ENCODE assay signal across 8 mouse cellular contexts in the genomic region with DNA sequence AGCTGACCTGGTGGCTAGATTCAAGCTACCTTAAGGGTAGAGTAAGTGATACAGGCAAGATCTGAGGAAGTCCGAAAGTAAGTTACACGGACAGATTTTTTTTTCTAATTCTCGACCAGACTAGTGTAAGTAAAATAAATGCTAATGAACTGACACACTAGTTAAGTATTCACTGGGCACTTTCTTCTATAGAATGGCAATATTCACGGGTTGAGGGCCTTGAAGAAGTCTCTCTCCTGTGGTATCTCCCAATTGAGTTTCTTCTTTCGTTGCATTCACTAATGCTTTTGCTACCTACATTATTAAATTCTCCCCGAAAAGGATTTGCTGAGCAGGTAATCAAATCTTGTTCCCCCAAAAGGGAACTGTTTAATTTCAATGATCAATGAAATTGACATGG. TPM values are rescaled to one million over a fixed set of nuclear protein-coding genes. Genes with fewer than 3 reads are reported as not detected.
DNase-seq lines count a peak whose midpoint lies in the region; ATAC-seq and TF ChIP-seq lines count a peak whose summit lies in the region.

No protein-coding gene starts in this region.

- peaks cover 30% of the 10 kb centered on the region for H3K4me1 ChIP-seq in heart, embryonic 15.5 days (replicated peaks)
- H3K4me1 ChIP-seq in MEL (ENCODE audit: control insufficient read depth in 1 of 2, insufficient read depth in 2 of 2, low read length in 2 of 2), result 0 out of 4 replicates have a peak, but pooled peaks cover 2 to 4% of the 10 kb centered on the region in 2 experiments
- 0 out of 2 replicates have a peak, but pooled peaks cover 11% of the 10 kb centered on the region for H3K4me1 ChIP-seq in forebrain, postnatal 0 days (ENCODE audit: insufficient read depth)
- peaks cover 31% of the 10 kb centered on the region for H3K4me1 ChIP-seq in midbrain, embryonic 10.5 days

- H3K27me3 ChIP-seq in heart, embryonic 15.5 days, result no peaks in the 10 kb centered on the region
- H3K27me3 ChIP-seq in MEL (ENCODE audit: control insufficient read depth in 1 of 2, insufficient read depth in 2 of 2, low read length in 2 of 2), result no peaks in the 10 kb centered on the region
- no peaks in the 10 kb centered on the region for H3K27me3 ChIP-seq in forebrain, postnatal 0 days (ENCODE audit: insufficient read depth, low read length)
- no peaks in the 10 kb centered on the region; the same call in 1 of the 2 replicates for H3K27me3 ChIP-seq in midbrain, embryonic 10.5 days (ENCODE audit: low read depth, poor library complexity, severe bottlenecking)

- peak overlapping the region; percentile 90 for H3K4me3 ChIP-seq in heart, embryonic 15.5 days
- peak overlapping the region; percentile 65 to 75 for H3K4me3 ChIP-seq in MEL (ENCODE audit: control insufficient read depth in 1 of 2, insufficient read depth in 1 of 2, low read depth in 2 of 2, low read length in 2 of 2)
- peak overlapping the region; percentile 96 for H3K4me3 ChIP-seq in forebrain, postnatal 0 days (ENCODE audit: low read depth, low read length)
- H3K4me3 ChIP-seq in midbrain, embryonic 10.5 days, result peak overlapping the region; percentile 86

- WGBS in heart, embryonic 15.5 days, result 18% methylated on average over 6 of the region's 6 CpGs
- 17% methylated on average over 6 of the region's 6 CpGs for WGBS in forebrain, postnatal 0 days
- WGBS in midbrain, embryonic 10.5 days, result 32% methylated on average over 6 of the region's 6 CpGs

- no peak for ATAC-seq in heart, embryonic 15.5 days (replicated peaks; ENCODE audit: insufficient number of reproducible peaks, insufficient read depth, low FRiP score, low read depth)
- no peak for ATAC-seq in forebrain, postnatal 0 days

- H3K36me3 ChIP-seq in heart, embryonic 15.5 days, result no peaks in the 10 kb centered on the region
- peaks cover 0 to 8% of the 10 kb centered on the region in 2 experiments; a peak in 2 of 4 replicates for H3K36me3 ChIP-seq in MEL (ENCODE audit: control insufficient read depth in 1 of 2, insufficient read depth in 2 of 2, low read length in 2 of 2)
- H3K36me3 ChIP-seq in forebrain, postnatal 0 days (ENCODE audit: insufficient read depth), result no peaks in the 10 kb centered on the region
- no peaks in the 10 kb centered on the region for H3K36me3 ChIP-seq in midbrain, embryonic 10.5 days

- H3K9me3 ChIP-seq in heart, embryonic 15.5 days (replicated peaks), result no peaks in the 10 kb centered on the region
- no peaks in the 10 kb centered on the region for H3K9me3 ChIP-seq in MEL (replicated peaks; ENCODE audit: insufficient read depth, low read length)
- no peaks in the 10 kb centered on the region for H3K9me3 ChIP-seq in forebrain, postnatal 0 days (ENCODE audit: low read length)
- H3K9me3 ChIP-seq in midbrain, embryonic 10.5 days (replicated peaks), result no peaks in the 10 kb centered on the region

- DNase-seq in heart, adult 18-20 months, result no peak
- peak; percentile 38 for DNase-seq in MEL (ENCODE audit: low read depth, low spot score)
- no peak for DNase-seq in forebrain, postnatal 0 days
- DNase-seq in midbrain, embryonic 10.5 days (ENCODE audit: low spot score), result no peak
- DNase-seq in thymus, postnatal 25 days, result no peak
- no peak for DNase-seq in layer of hippocampus, postnatal 25 days (ENCODE audit: extremely low spot score in 1 of 2, low spot score in 1 of 2)
- no peak for DNase-seq in Muller cell, postnatal 12 days (ENCODE audit: inconsistent ontology term)

- peak overlapping the region; percentile 64 for H3K4me2 ChIP-seq in heart, embryonic 15.5 days
- H3K4me2 ChIP-seq in forebrain, postnatal 0 days (ENCODE audit: low read depth), result peak overlapping the region; percentile 64

- TF ChIP-seq CTCF in MEL (IDR thresholded peaks at IDR 0.05 in 2 of 3, conservative IDR thresholded peaks at IDR 0.05 in 1 of 3; ENCODE audit: control insufficient read depth in 1 of 3, insufficient read depth in 1 of 3, low read depth in 2 of 3, low read length in 3 of 3, poor library complexity in 1 of 3, severe bottlenecking in 1 of 3), result no peak
- TF ChIP-seq CTCF in forebrain, postnatal 0 days (IDR thresholded peaks at IDR 0.05; ENCODE audit: low read depth), result no peak

- peak overlapping the region; percentile 93 for H3K9ac ChIP-seq in heart, embryonic 15.5 days
- peak overlapping the region; percentile 80 for H3K9ac ChIP-seq in MEL (ENCODE audit: control insufficient read depth, low read depth, low read length, poor library complexity, severe bottlenecking)
- H3K9ac ChIP-seq in forebrain, postnatal 0 days, result peak overlapping the region; percentile 82

- no peak for TF ChIP-seq POLR2A in MEL (IDR thresholded peaks at IDR 0.05; ENCODE audit: control insufficient read depth in 1 of 2, insufficient read depth in 1 of 2, low read depth in 1 of 2, low read length in 2 of 2, poor library complexity in 1 of 2)

- no peak for TF ChIP-seq RAD21 in MEL (IDR thresholded peaks at IDR 0.05; ENCODE audit: low read depth, low read length)

- H3K27ac ChIP-seq in heart, embryonic 15.5 days, result peak overlapping the region; percentile 93
- H3K27ac ChIP-seq in MEL (ENCODE audit: control insufficient read depth, low read depth, low read length), result no peak overlapping the region
- H3K27ac ChIP-seq in forebrain, postnatal 0 days (ENCODE audit: low read depth, low read length), result 0 out of 2 replicates have a peak overlapping the region, but pooled peaks have one; percentile 83
- H3K27ac ChIP-seq in midbrain, embryonic 10.5 days (replicated peaks), result peak overlapping the region; percentile 93

- peaks cover 1% of the 10 kb centered on the region; the same call in 1 of the 2 replicates for H3K79me2 ChIP-seq in MEL (ENCODE audit: control insufficient read depth, insufficient read depth, low read length, poor library complexity)

- TF ChIP-seq EP300 in MEL (IDR thresholded peaks at IDR 0.05; ENCODE audit: low read depth in 1 of 2, low read length in 2 of 2), result no peak

TF ChIP-seq in MEL, 35 proteins besides CTCF, POLR2A, EP300 and RAD21:
- no peak for TF ChIP-seq MAZ (IDR thresholded peaks at IDR 0.05; ENCODE audit: low read depth, low read length)
- no peak for TF ChIP-seq TAL1 (IDR thresholded peaks at IDR 0.05; ENCODE audit: low read length)
- TF ChIP-seq MYB (IDR thresholded peaks at IDR 0.05; ENCODE audit: low read depth, low read length), result no peak
- TF ChIP-seq NELFE (IDR thresholded peaks at IDR 0.05; ENCODE audit: low read depth, low read length), result no peak
- no peak for TF ChIP-seq NRF1 (IDR thresholded peaks at IDR 0.05; ENCODE audit: insufficient read depth, low read depth, low read length, poor library complexity, severe bottlenecking)
- TF ChIP-seq ETS1 (IDR thresholded peaks at IDR 0.05; ENCODE audit: low read depth, low read length), result no peak
- no peak for TF ChIP-seq UBTF (IDR thresholded peaks at IDR 0.05; ENCODE audit: borderline replicate concordance, insufficient read depth, low read depth, low read length)
- TF ChIP-seq SIN3A (IDR thresholded peaks at IDR 0.05; ENCODE audit: low read length), result no peak; the same call in 1 of the 2 replicates
- TF ChIP-seq ZMIZ1 (IDR thresholded peaks at IDR 0.05; ENCODE audit: low read depth, low read length), result 0 out of 2 replicates have a peak, but pooled peaks have one; percentile 36
- TF ChIP-seq USF1 (IDR thresholded peaks at IDR 0.05; ENCODE audit: low read depth, low read length), result no peak
- TF ChIP-seq KAT2A (conservative IDR thresholded peaks at IDR 0.05; ENCODE audit: low read depth, low read length), result no peak
- peak; percentile 67; the same call in 1 of the 2 replicates for TF ChIP-seq MXI1 (IDR thresholded peaks at IDR 0.05; ENCODE audit: low read depth, low read length)
- no peak for TF ChIP-seq ZKSCAN1 (IDR thresholded peaks at IDR 0.05; ENCODE audit: low read depth, low read length)
- TF ChIP-seq POLR2AphosphoS2 (IDR thresholded peaks at IDR 0.05; ENCODE audit: low read length), result no peak
- 0 out of 2 replicates have a peak, but pooled peaks have one; percentile 16 for TF ChIP-seq MAX (IDR thresholded peaks at IDR 0.05; ENCODE audit: low read length)
- no peak for TF ChIP-seq POLR2AphosphoS5 (IDR thresholded peaks at IDR 0.05; ENCODE audit: borderline replicate concordance, low read depth, low read length)
- TF ChIP-seq CHD2 (IDR thresholded peaks at IDR 0.05; ENCODE audit: low read length), result no peak
- no peak for TF ChIP-seq E2F4 (IDR thresholded peaks at IDR 0.05; ENCODE audit: borderline replicate concordance, low read depth, low read length)
TF ChIP-seq in MEL: peak in this region for 3.

RNA-seq across cellular contexts. Expression of gene Prkci, which starts 0.7 kb away (rescaled TPM):
- 15.1 and 19.1 TPM in 2 replicates for polyA plus RNA-seq in heart, embryonic 15.5 days (2015; fragmentation: Nextera tagmentation; extraction: Ambion mirVana)
- total RNA-seq in heart, adult 18-20 months (2021), result 10 to 100 TPM; 12.6 to 13.0 TPM
- 9.0 and 9.5 TPM in 2 replicates for total RNA-seq in MEL (2012; rRNA removed)
- polyA plus RNA-seq in MEL (2012; ENCODE audit: insufficient read depth in 1 of 2, insufficient read length in 2 of 2, low read depth in 1 of 2, low replicate concordance in 2 of 2, missing spikeins in 1 of 2), result 10 to 100 TPM in 1 of 2 experiments, not detected in 1; 18.3 TPM
- 37.6 and 41.6 TPM in 2 replicates for total RNA-seq in forebrain, postnatal 0 days (2014; rRNA removed)
- polyA plus RNA-seq in forebrain, postnatal 0 days (2015; fragmentation: Nextera tagmentation; extraction: Ambion mirVana), result 13.6 and 19.5 TPM in 2 replicates
- polyA plus RNA-seq in midbrain, embryonic 10.5 days (2016; fragmentation: Nextera tagmentation; extraction: Ambion mirVana), result 31.0 and 31.7 TPM in 2 replicates
- total RNA-seq in layer of hippocampus, postnatal 25 days (2021), result 10 to 100 TPM; 56.8 to 63.4 TPM

RNA-seq across cellular contexts. Expression of gene Phc3, which starts 25.6 kb away (rescaled TPM):
- polyA plus RNA-seq in heart, embryonic 15.5 days (2015; fragmentation: Nextera tagmentation; extraction: Ambion mirVana), result 4.9 and 5.7 TPM in 2 replicates
- total RNA-seq in heart, adult 18-20 months (2021), result 10 to 100 TPM; 14.2 to 16.8 TPM
- total RNA-seq in MEL (2012; rRNA removed), result 3.2 and 3.5 TPM in 2 replicates
- polyA plus RNA-seq in MEL (2012; ENCODE audit: insufficient read depth in 1 of 2, insufficient read length in 2 of 2, low read depth in 1 of 2, low replicate concordance in 2 of 2, missing spikeins in 1 of 2), result 10 to 100 TPM in 1 of 2 experiments, not detected in 1; 11.4 TPM
- total RNA-seq in forebrain, postnatal 0 days (2014; rRNA removed), result 19.8 and 26.2 TPM in 2 replicates
- polyA plus RNA-seq in forebrain, postnatal 0 days (2015; fragmentation: Nextera tagmentation; extraction: Ambion mirVana), result 3.4 and 6.0 TPM in 2 replicates
- polyA plus RNA-seq in midbrain, embryonic 10.5 days (2016; fragmentation: Nextera tagmentation; extraction: Ambion mirVana), result 3.9 and 4.5 TPM in 2 replicates
- 10 to 100 TPM; 31.2 to 42.4 TPM for total RNA-seq in layer of hippocampus, postnatal 25 days (2021)
